Mouse (Mus musculus): ENCODE measurements around the gene Prkg2. TPM values are rescaled to one million over a fixed set of nuclear protein-coding genes. Genes with fewer than 3 reads are reported as not detected.

The Prkg2 gene
- total RNA-seq (2015) (not detected in 2 replicates), total RNA-seq (2017) (not detected in 2 replicates)

GRCm38 (mm10) chr5:99036596-99037441 is at the start of gene Prkg2:
TSS of gene Prkg2 (minus strand) at chr5:99037351.
- ATAC-seq (replicated peaks; ENCODE audit: poor library complexity): no peak

GRCm38 (mm10) chr5:99083955-99084354 is 46.8 kb upstream of the Prkg2 start:
- ATAC-seq (replicated peaks; ENCODE audit: poor library complexity): no peak

- no peak for ATAC-seq (replicated peaks; ENCODE audit: poor library complexity)
Measured at GRCm38 (mm10) chr5:99078375-99078774, 41.2 kb upstream of the Prkg2 start.

GRCm38 (mm10) chr5:99068391-99068790 is 31.2 kb upstream of the Prkg2 start:
- no peak for ATAC-seq (replicated peaks; ENCODE audit: poor library complexity)

GRCm38 (mm10) chr5:99062582-99062981 is 25.4 kb upstream of the Prkg2 start:
- no peak for ATAC-seq (replicated peaks; ENCODE audit: poor library complexity)

GRCm38 (mm10) chr5:99039021-99039420 is 1.9 kb upstream of the Prkg2 start:
- no peak for ATAC-seq (replicated peaks; ENCODE audit: poor library complexity)

GRCm38 (mm10) chr5:99037442-99037811 is 276 bp upstream of the Prkg2 start:
- ATAC-seq (replicated peaks; ENCODE audit: poor library complexity): no peak

- ATAC-seq (replicated peaks; ENCODE audit: poor library complexity): no peak
Measured at GRCm38 (mm10) chr5:99035961-99036360, 1.2 kb downstream of the Prkg2 start.

GRCm38 (mm10) chr5:99031551-99032149 is 5.5 kb downstream of the Prkg2 start:
- no peak for ATAC-seq (replicated peaks; ENCODE audit: poor library complexity)

GRCm38 (mm10) chr5:99026343-99026742 is 10.8 kb downstream of the Prkg2 start:
- no peak for ATAC-seq (replicated peaks; ENCODE audit: poor library complexity)

GRCm38 (mm10) chr5:99019709-99020108 is 17.4 kb downstream of the Prkg2 start:
- no peak for ATAC-seq (replicated peaks; ENCODE audit: poor library complexity)

- ATAC-seq (replicated peaks; ENCODE audit: poor library complexity): no peak
Measured at GRCm38 (mm10) chr5:99015140-99015539, 22.0 kb downstream of the Prkg2 start.

GRCm38 (mm10) chr5:99010448-99011151 is 26.6 kb downstream of the Prkg2 start:
- no peak for ATAC-seq (replicated peaks; ENCODE audit: poor library complexity)

- no peak for ATAC-seq (replicated peaks; ENCODE audit: poor library complexity)
Measured at GRCm38 (mm10) chr5:98998104-98998503, 39.0 kb downstream of the Prkg2 start.

GRCm38 (mm10) chr5:98995767-98996166 is 41.4 kb downstream of the Prkg2 start:
- ATAC-seq (replicated peaks; ENCODE audit: poor library complexity): no peak

- no peak for ATAC-seq (replicated peaks; ENCODE audit: poor library complexity)
Measured at GRCm38 (mm10) chr5:98991600-98991999, 45.6 kb downstream of the Prkg2 start.

- ATAC-seq (replicated peaks; ENCODE audit: poor library complexity): no peak
Measured at GRCm38 (mm10) chr5:98987634-98988033, 49.5 kb downstream of the Prkg2 start.

GRCm38 (mm10) chr5:98987116-98987515 is 50.0 kb downstream of the Prkg2 start:
- no peak for ATAC-seq (replicated peaks; ENCODE audit: poor library complexity)

GRCm38 (mm10) chr5:98986459-98986858 is 50.7 kb downstream of the Prkg2 start:
- no peak for ATAC-seq (replicated peaks; ENCODE audit: poor library complexity)

GRCm38 (mm10) chr5:98986011-98986410 is 51.1 kb downstream of the Prkg2 start:
- no peak for ATAC-seq (replicated peaks; ENCODE audit: poor library complexity)

GRCm38 (mm10) chr5:98985077-98985476 is 52.1 kb downstream of the Prkg2 start:
- ATAC-seq (replicated peaks; ENCODE audit: poor library complexity): no peak

- no peak for ATAC-seq (replicated peaks; ENCODE audit: poor library complexity)
Measured at GRCm38 (mm10) chr5:98981304-98981703, 55.8 kb downstream of the Prkg2 start.
